Mouse (Mus musculus): Measurements from ENCODE around the gene Prkar1b.

Prkar1b gene

DNA sequence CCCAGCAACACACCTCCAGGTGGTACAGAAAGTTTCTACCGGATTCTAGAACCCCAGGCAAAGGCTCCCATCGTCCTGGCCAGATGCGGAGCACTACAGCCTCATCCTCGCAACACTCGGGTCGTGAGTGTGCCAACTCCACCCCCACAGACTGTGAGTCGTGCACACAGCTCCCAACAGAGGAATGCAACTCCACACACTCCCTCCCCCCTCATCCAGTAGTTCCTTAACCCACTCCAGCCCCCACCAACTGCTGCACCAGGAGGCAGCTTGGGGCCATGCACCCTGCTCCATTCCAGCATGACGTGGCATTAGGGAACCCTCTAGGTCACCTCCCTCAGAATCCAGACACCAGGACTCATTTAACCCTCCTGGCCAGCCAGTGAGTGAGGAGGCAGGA lies 170.0 kb downstream of the Prkar1b start:
- DNase-seq (ENCODE audit: low read depth, low spot score) = no peak

DNA sequence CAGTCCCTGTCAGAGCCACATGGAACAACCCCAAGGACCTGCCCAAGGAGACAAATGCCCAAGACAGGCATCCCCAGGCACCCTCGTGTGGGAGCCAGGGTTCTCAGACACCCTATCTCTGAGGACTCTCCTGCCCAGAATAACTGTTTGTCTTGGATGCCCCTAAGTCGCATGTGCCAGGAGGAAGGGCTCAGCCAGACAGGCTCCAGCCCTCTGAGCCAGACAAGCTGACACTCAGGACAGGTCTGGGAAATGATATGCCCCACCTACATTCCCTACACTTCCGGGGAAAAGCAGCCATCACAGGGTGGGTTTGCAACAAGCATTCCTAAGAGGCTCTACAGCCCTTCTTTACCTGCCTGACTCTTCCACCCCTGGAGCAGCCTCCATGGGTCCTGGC lies 172.0 kb downstream of the Prkar1b start:
- DNase-seq (ENCODE audit: low read depth, low spot score) = no peak

DNA sequence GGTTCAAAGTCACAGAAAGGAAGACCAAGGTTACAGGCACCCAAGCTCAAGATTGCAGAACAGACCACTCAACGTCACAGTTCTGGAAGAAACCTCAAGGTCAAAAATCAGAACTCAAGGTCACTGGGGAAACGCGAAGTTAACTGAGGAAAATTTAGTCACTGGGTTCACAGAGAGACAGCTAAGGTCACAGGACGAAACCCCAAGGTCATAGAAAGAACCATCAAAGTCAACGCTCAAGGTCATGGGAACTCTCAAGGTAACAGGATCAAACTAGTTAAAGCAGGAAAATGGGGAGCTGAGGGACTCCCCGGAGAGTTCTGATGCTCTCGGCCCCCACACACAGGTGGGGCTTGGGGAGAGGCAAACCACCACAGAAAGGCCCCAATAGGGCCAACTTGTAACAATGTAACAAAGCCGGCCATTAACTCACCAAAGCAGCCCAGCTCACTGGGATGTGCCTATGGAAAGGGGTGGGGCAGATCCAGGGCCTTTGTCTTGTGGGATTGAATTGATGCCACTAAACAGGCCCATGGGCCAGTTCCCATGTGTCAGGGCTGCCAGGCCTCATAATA lies 174.8 kb downstream of the Prkar1b start:
- no peak for DNase-seq (ENCODE audit: low read depth, low spot score)

DNA sequence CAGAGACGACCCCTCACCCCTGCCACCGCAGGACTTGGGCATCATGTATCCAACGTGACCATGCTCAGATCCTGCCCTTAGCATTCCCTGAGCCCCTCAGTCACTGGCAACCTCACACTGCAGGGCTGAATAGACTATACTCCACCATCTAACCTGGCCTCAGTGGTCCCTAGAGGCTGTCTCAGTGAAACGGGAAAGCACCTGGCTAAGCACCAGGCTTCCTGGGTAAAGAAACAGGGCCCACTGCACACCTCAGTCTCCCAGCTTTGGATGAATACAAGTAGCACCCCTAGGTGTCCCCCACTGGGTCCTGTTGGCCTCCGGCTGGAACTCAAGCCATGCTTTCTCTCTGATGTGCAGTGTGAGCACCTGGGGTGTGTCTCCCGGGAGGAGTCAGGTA lies 176.3 kb downstream of the Prkar1b start:
- no peak for DNase-seq (ENCODE audit: low read depth, low spot score)

DNA sequence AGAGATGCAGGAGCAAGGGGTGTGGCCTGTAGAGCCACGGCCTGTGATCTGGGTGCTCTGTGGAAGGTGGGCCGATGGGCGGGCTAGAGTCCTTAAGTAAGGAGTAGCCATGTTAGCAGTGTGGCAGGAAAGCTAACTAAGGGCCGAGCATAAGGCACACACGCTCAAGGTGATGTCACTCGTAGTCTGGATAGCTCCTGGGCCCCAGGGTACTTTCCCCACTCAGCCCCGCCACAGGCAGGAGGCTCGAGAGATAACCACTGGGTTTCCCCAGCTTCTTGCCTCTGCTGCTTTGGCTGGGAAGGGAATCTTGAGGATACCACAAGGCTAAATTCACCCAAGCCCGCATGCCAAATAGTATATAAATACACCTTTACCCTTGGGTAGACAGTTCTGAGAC lies 178.4 kb downstream of the Prkar1b start:
- no peak for DNase-seq (ENCODE audit: low read depth, low spot score)

DNA sequence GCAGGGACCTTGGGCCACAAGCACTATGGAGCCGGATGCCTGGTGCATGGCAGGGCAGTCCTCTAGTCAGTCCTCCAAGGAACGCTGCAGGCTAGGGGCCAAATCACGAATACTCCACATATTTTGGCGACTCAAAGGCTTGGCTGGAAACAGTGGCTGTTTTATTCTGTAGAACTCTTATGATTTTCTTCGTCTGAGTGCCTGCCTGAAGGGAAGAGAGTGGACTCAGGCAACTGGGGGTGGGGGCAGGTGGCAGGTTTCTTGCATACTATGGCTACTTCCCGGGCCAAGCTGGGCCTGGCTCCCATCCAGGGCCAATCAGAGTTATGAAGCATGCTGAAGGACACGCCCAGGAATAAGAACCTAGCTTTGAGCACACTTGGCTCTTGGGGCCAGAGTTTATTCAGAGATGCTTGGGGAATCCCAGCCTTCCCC lies 179.7 kb downstream of the Prkar1b start:
- no peak for DNase-seq (ENCODE audit: low read depth, low spot score)
